Mouse (Mus musculus) embryonic facial prominence, embryonic 14.5 days (tissue): ENCODE data around the gene St8sia1. TPM values are rescaled to one million over a fixed set of nuclear protein-coding genes. Genes with fewer than 3 reads are reported as not detected.

Experiments used
- ATAC-seq: fragments of 200-750 bp; cut with Nextera tagmentation; 2 replicates; pipeline ENCODE4 v1.8.0; 2017; ENCODE audit warnings: low read depth, moderate number of reproducible peaks, moderate TSS enrichment
- DNase-seq: peaks from one replicate; pipeline ENCODE4 v3.0.0-alpha.2; 2015; ENCODE audit warnings: low spot score
- H3K27ac ChIP-seq: fragments of 300-500 bp; sonication (generic); replicated peaks from 2 replicates; pipeline ENCODE4 v1.5.1; 2014; ENCODE audit warnings: low read depth, mild to moderate bottlenecking, low read length, moderate library complexity
- H3K27me3 ChIP-seq: fragments of 300-500 bp; sonication (generic); replicated peaks from 2 replicates; pipeline ENCODE4 v1.6.1; 2014; ENCODE audit warnings: low read length; ENCODE audit not compliant: control insufficient read depth, insufficient read depth
- H3K36me3 ChIP-seq: fragments of 300-500 bp; sonication (generic); 2 replicates; pipeline ENCODE4 v1.6.1; 2014; ENCODE audit warnings: low read length, mixed read lengths; ENCODE audit not compliant: control insufficient read depth, insufficient read depth
- H3K4me1 ChIP-seq: fragments of 300-500 bp; sonication (generic); 2 replicates; pipeline ENCODE4 v1.6.1; 2014; ENCODE audit warnings: antibody characterized with exemption, low read length; ENCODE audit not compliant: control insufficient read depth, insufficient read depth
- H3K4me2 ChIP-seq: fragments of 300-500 bp; sonication (generic); 2 replicates; pipeline ENCODE4 v1.6.1; 2014; ENCODE audit warnings: low read depth, mild to moderate bottlenecking, low read length, moderate library complexity, mixed read lengths
- H3K4me3 ChIP-seq: fragments of 300-500 bp; sonication (generic); 2 replicates; pipeline ENCODE4 v1.5.1; 2014; ENCODE audit warnings: low read depth, mild to moderate bottlenecking, low read length
- H3K9ac ChIP-seq: fragments of 300-500 bp; sonication (generic); 2 replicates; pipeline ENCODE4 v1.6.1; 2014; ENCODE audit warnings: low read depth, mild to moderate bottlenecking, low read length, moderate library complexity, mixed read lengths
- H3K9me3 ChIP-seq: fragments of 300-500 bp; sonication (generic); 2 replicates; pipeline ENCODE4 v1.6.1; 2016; ENCODE audit warnings: low read length; ENCODE audit not compliant: control insufficient read depth
- WGBS: fragments of 180-500 bp; shearing (Covaris S2); extraction: QIAGEN DNeasy Blood & Tissue Kit; methylation state at CpG from one replicate; pipeline ENCODE4 v1.1.7; 2014; 5-methylcytosine and 5-hydroxymethylcytosine counted together
- polyA plus RNA-seq: library from polyadenylated mRNA; unstranded; fragments of >200 nt; fragmentation: Nextera tagmentation; extraction: Ambion mirVana; gene quantifications from 2 replicates; pipeline ENCODE4 v1.2.1, GENCODE M21; 2014

Gene St8sia1
- polyA plus RNA-seq, 1 experiment from 2014 or later = 1.8 TPM

GRCm38 (mm10) chr6:142798837-142799236, 165.4 kb downstream of the St8sia1 start:
- 80% methylated on average over 9 of the region's 9 CpGs for WGBS
- Histone ChIP-seq H3K27ac (no peak overlapping the region), H3K4me1 (peaks cover 10% of the 10 kb centered on the region), H3K36me3 (no peaks in the 10 kb centered on the region), H3K27me3 (no peaks in the 10 kb centered on the region), H3K4me2 (no peak overlapping the region), H3K9me3 (no peaks in the 10 kb centered on the region), H3K9ac (no peak overlapping the region), H3K4me3 (no peak overlapping the region)
- ATAC-seq (no peak), DNase-seq (no peak)

GRCm38 (mm10) chr6:142797996-142798395, 166.3 kb downstream of the St8sia1 start:
- H3K9ac ChIP-seq = no peak overlapping the region
- ATAC-seq (no peak), DNase-seq (no peak)
- 68% methylated on average over 1 of the region's 1 CpGs for whole genome bisulfite sequencing
- no peak overlapping the region for H3K4me2 ChIP-seq
- H3K27me3 ChIP-seq = no peaks in the 10 kb centered on the region
- peaks cover 10% of the 10 kb centered on the region for H3K4me1 ChIP-seq
- no peaks in the 10 kb centered on the region for H3K9me3 ChIP-seq
- H3K4me3 ChIP-seq = no peak overlapping the region
- no peak overlapping the region for H3K27ac ChIP-seq
- H3K36me3 ChIP-seq = no peaks in the 10 kb centered on the region

- H3K27me3 ChIP-seq = no peaks in the 10 kb centered on the region
- no peaks in the 10 kb centered on the region for H3K36me3 ChIP-seq
- H3K4me3 ChIP-seq = no peak overlapping the region
- H3K4me2 ChIP-seq = no peak overlapping the region
- 72% methylated on average over 15 of the region's 15 CpGs for WGBS
- H3K27ac ChIP-seq = no peak overlapping the region
- ATAC-seq (no peak), DNase-seq (no peak)
- H3K4me1 ChIP-seq = no peaks in the 10 kb centered on the region
- H3K9me3 ChIP-seq = no peaks in the 10 kb centered on the region
- H3K9ac ChIP-seq = no peak overlapping the region
These were observed 168.4 kb downstream of the St8sia1 start for GRCm38 (mm10) chr6:142795655-142796441.

- DNase-seq (no peak), ATAC-seq (no peak; the same call in 1 of the 2 replicates)
- Histone ChIP-seq H3K4me1 (no peaks in the 10 kb centered on the region), H3K9ac (no peak overlapping the region), H3K36me3 (no peaks in the 10 kb centered on the region), H3K9me3 (no peaks in the 10 kb centered on the region), H3K27me3 (no peaks in the 10 kb centered on the region), H3K4me3 (no peak overlapping the region), H3K4me2 (no peak overlapping the region), H3K27ac (no peak overlapping the region)
- WGBS = 81% methylated on average over 9 of the region's 9 CpGs
These were observed 169.2 kb downstream of the St8sia1 start for GRCm38 (mm10) chr6:142795087-142795486.

GRCm38 (mm10) chr6:142793468-142793867, 170.8 kb downstream of the St8sia1 start:
- Histone ChIP-seq H3K36me3 (no peaks in the 10 kb centered on the region), H3K4me3 (no peak overlapping the region), H3K9me3 (no peaks in the 10 kb centered on the region), H3K27me3 (no peaks in the 10 kb centered on the region), H3K4me1 (no peaks in the 10 kb centered on the region), H3K9ac (no peak overlapping the region), H3K27ac (no peak overlapping the region), H3K4me2 (no peak overlapping the region)
- DNase-seq (no peak), ATAC-seq (no peak)
- 52% methylated on average over 7 of the region's 7 CpGs for WGBS

GRCm38 (mm10) chr6:142792241-142792968, 171.8 kb downstream of the St8sia1 start:
- H3K36me3 ChIP-seq = no peaks in the 10 kb centered on the region
- no peak overlapping the region for H3K4me2 ChIP-seq
- H3K27ac ChIP-seq = no peak overlapping the region
- H3K9ac ChIP-seq = no peak overlapping the region
- peak; percentile 26; the same call in 1 of the 2 replicates for ATAC-seq
- WGBS = 31% methylated on average over 13 of the region's 13 CpGs
- no peaks in the 10 kb centered on the region for H3K9me3 ChIP-seq
- H3K27me3 ChIP-seq = no peaks in the 10 kb centered on the region
- peak; percentile 39 for DNase-seq
- no peaks in the 10 kb centered on the region for H3K4me1 ChIP-seq
- no peak overlapping the region for H3K4me3 ChIP-seq

GRCm38 (mm10) chr6:142789736-142790135, 174.5 kb downstream of the St8sia1 start:
- ATAC-seq (no peak), DNase-seq (no peak)
- Histone ChIP-seq H3K36me3 (no peaks in the 10 kb centered on the region), H3K9ac (no peak overlapping the region), H3K4me3 (no peak overlapping the region), H3K27me3 (no peaks in the 10 kb centered on the region), H3K4me2 (no peak overlapping the region), H3K4me1 (no peaks in the 10 kb centered on the region), H3K9me3 (no peaks in the 10 kb centered on the region), H3K27ac (no peak overlapping the region)
- 86% methylated on average over 10 of the region's 10 CpGs for WGBS

GRCm38 (mm10) chr6:142788042-142788987, 175.9 kb downstream of the St8sia1 start:
- Histone ChIP-seq H3K36me3 (no peaks in the 10 kb centered on the region), H3K27ac (no peak overlapping the region), H3K27me3 (no peaks in the 10 kb centered on the region), H3K4me2 (no peak overlapping the region), H3K9me3 (no peaks in the 10 kb centered on the region), H3K4me1 (no peaks in the 10 kb centered on the region), H3K9ac (no peak overlapping the region), H3K4me3 (no peak overlapping the region)
- 54% methylated on average over 18 of the region's 18 CpGs for WGBS
- DNase-seq (no peak), ATAC-seq (no peak)
